Mouse (Mus musculus) MEL (cell line): ENCODE results near the gene Akt1s1.

Experiments
- CHD2 ChIP-seq: IDR thresholded peaks from 2 replicates; pipeline ENCODE4 v1.6.1; 2011; ENCODE audit warnings: low read length, improper control_type of control experiment
- CTCF ChIP-seq, 3 experiments: IDR thresholded peaks in 2 of 3; conservative IDR thresholded peaks in 1 of 3; 2 replicates each; pipeline ENCODE4 v1.5.1; 2011 to 2012; ENCODE audit warnings: low read length in 3 of 3, low read depth in 2 of 3, mild to moderate bottlenecking in 2 of 3, improper control_type of control experiment in 1 of 3, inconsistent platforms in 1 of 3, mixed read lengths in 1 of 3, moderate library complexity in 1 of 3; ENCODE audit not compliant: control insufficient read depth in 1 of 3, insufficient read depth in 1 of 3, poor library complexity in 1 of 3, severe bottlenecking in 1 of 3
- ELF1 ChIP-seq: IDR thresholded peaks from 2 replicates; pipeline ENCODE4 v1.6.1; 2014; ENCODE audit warnings: low read depth, mild to moderate bottlenecking, inconsistent platforms, low read length, improper control_type of control experiment, moderate library complexity
- EP300 ChIP-seq, 2 experiments: IDR thresholded peaks; 2 replicates each; pipeline ENCODE4 v1.6.1; 2011; ENCODE audit warnings: improper control_type of control experiment in 2 of 2, low read length in 2 of 2, low read depth in 1 of 2, mild to moderate bottlenecking in 1 of 2
- ETS1 ChIP-seq: IDR thresholded peaks from 2 replicates; pipeline ENCODE4 v1.6.1; 2012; ENCODE audit warnings: low read depth, mild to moderate bottlenecking, inconsistent platforms, low read length, improper control_type of control experiment, moderate library complexity
- GABPA ChIP-seq: IDR thresholded peaks from 2 replicates; pipeline ENCODE4 v1.6.1; 2012; ENCODE audit warnings: low read depth, mild to moderate bottlenecking, inconsistent platforms, low read length, improper control_type of control experiment, moderate library complexity
- HCFC1 ChIP-seq: IDR thresholded peaks from 2 replicates; pipeline ENCODE4 v1.6.1; 2012; ENCODE audit warnings: low read depth, mild to moderate bottlenecking, inconsistent platforms, low read length, improper control_type of control experiment, moderate library complexity
- MEF2A ChIP-seq: IDR thresholded peaks from 2 replicates; pipeline ENCODE4 v1.6.1; 2014; ENCODE audit warnings: low read depth, mild to moderate bottlenecking, inconsistent platforms, low read length, improper control_type of control experiment; ENCODE audit not compliant: poor library complexity, insufficient replicate concordance, severe bottlenecking; ENCODE audit errors: extremely low read depth
- MXI1 ChIP-seq: IDR thresholded peaks from 2 replicates; pipeline ENCODE4 v1.6.1; 2011; ENCODE audit warnings: mild to moderate bottlenecking, low read depth, low read length, improper control_type of control experiment
- POLR2A ChIP-seq, 2 experiments: IDR thresholded peaks; 2 replicates each; pipeline ENCODE4 v1.6.1; 2011 to 2012; ENCODE audit warnings: low read length in 2 of 2, mild to moderate bottlenecking in 2 of 2, control low read depth in 1 of 2, improper control_type of control experiment in 1 of 2, low read depth in 1 of 2, moderate library complexity in 1 of 2; ENCODE audit not compliant: control insufficient read depth in 1 of 2, insufficient read depth in 1 of 2, poor library complexity in 1 of 2
- POLR2AphosphoS5 ChIP-seq: IDR thresholded peaks from 2 replicates; pipeline ENCODE4 v1.6.1; 2012; ENCODE audit warnings: low read depth, borderline replicate concordance, mild to moderate bottlenecking, inconsistent platforms, low read length, moderate library complexity, mixed read lengths
- SMC3 ChIP-seq: IDR thresholded peaks from 2 replicates; pipeline ENCODE4 v1.6.1; 2011; ENCODE audit warnings: low read depth, low read length, improper control_type of control experiment
- UBTF ChIP-seq: IDR thresholded peaks from 2 replicates; pipeline ENCODE4 v1.6.1; 2012; ENCODE audit warnings: low read depth, mild to moderate bottlenecking, inconsistent platforms, low read length, improper control_type of control experiment, moderate library complexity, borderline replicate concordance; ENCODE audit not compliant: insufficient read depth

DNA sequence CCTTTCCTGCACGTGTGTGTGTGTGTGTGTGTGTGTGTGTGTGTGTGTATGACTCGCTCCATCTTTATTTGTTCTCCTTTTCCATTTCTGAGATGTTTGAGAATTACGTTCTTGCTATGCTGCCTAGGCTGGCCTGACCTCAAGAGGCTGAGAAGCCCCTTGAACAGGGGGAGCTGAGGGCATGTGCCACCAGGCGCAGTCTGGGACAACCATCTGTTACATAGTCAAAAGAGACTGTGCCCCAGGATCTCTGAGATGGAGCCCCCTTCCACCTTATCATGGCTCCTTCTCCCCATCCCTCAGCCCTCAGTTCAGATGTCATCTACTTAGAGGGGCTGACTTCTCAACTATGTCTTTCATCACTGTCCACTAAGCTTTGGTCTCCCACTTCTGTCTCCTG is 34.4 kb upstream of the Akt1s1 start:
- TF ChIP-seq SMC3 (no peak), HCFC1 (no peak), CTCF (IDR thresholded peaks at IDR 0.05 in 2 of 3, conservative IDR thresholded peaks at IDR 0.05 in 1 of 3; ENCODE audit: control insufficient read depth in 1 of 3, insufficient read depth in 1 of 3, low read depth in 2 of 3, low read length in 3 of 3, poor library complexity in 1 of 3, severe bottlenecking in 1 of 3) (no peak), CHD2 (no peak), MXI1 (no peak), ETS1 (no peak), POLR2A (IDR thresholded peaks at IDR 0.05; ENCODE audit: control insufficient read depth in 1 of 2, insufficient read depth in 1 of 2, low read depth in 1 of 2, low read length in 2 of 2, poor library complexity in 1 of 2) (no peak), UBTF (no peak), POLR2AphosphoS5 (no peak), ELF1 (no peak), EP300 (IDR thresholded peaks at IDR 0.05; ENCODE audit: low read depth in 1 of 2, low read length in 2 of 2) (no peak), MEF2A (no peak), GABPA (no peak)
